Mouse (Mus musculus) CH12.LX (cell line): ENCODE data around the gene Psmd14.

ENCODE experiments used
- CTCF ChIP-seq, 2 experiments: IDR thresholded peaks in 1 of 2; conservative IDR thresholded peaks in 1 of 2; 2 replicates each; pipeline ENCODE4 v1.5.1; 2011 to 2012; ENCODE audit warnings: low read depth in 2 of 2, low read length in 2 of 2, improper control_type of control experiment in 1 of 2, inconsistent platforms in 1 of 2, mild to moderate bottlenecking in 1 of 2, moderate library complexity in 1 of 2
- GABPA ChIP-seq: IDR thresholded peaks from 2 replicates; pipeline ENCODE4 v1.6.1; 2012; ENCODE audit warnings: low read depth, low read length, improper control_type of control experiment, inconsistent platforms; ENCODE audit not compliant: insufficient replicate concordance

DNA sequence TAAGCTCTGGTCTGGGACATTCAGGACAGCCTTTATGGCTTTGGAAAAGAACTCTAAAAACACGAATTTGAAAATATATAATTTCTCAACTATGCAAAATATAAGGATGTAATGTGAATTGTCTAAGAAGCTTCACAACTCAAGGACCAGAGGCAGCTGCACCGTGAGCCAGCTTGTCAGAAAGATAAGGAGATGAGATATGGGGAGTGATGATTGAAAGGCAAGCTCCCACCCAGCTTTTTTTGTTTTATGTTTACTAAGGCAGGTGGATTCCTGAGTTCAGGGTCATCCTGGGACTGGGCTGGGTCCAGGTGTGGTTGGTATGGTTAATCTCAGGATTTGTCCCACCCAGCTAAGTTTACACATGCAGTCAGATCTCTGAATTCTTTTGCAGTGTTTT is 35.1 kb downstream of the Psmd14 start:
- TF ChIP-seq GABPA (no peak), CTCF (conservative IDR thresholded peaks at IDR 0.05 in 1 of 2, IDR thresholded peaks at IDR 0.05 in 1 of 2; ENCODE audit: low read depth in 2 of 2, low read length in 2 of 2) (no peak)
